Mouse (Mus musculus): Measurements from ENCODE around the gene Xylt1. TPM values are rescaled to one million over a fixed set of nuclear protein-coding genes. Genes with fewer than 3 reads are reported as not detected.

Xylt1 gene
- polyA plus RNA-seq, 1 experiment from 2014 or later: 1.1 TPM

- H3K9ac ChIP-seq: no peak overlapping the region
- H3K4me1 ChIP-seq: no peaks in the 10 kb centered on the region
- no peak overlapping the region for H3K27ac ChIP-seq
- no peak overlapping the region for H3K4me2 ChIP-seq
- H3K27me3 ChIP-seq (replicated peaks): no peaks in the 10 kb centered on the region
- H3K36me3 ChIP-seq: no peaks in the 10 kb centered on the region
- H3K9me3 ChIP-seq: no peaks in the 10 kb centered on the region
- ATAC-seq (ENCODE audit: insufficient read depth, low FRiP score, low read depth): no peak
- no peak overlapping the region for H3K4me3 ChIP-seq (replicated peaks)
- 87% methylated on average over 7 of the region's 7 CpGs for WGBS
Observed at GRCm38 (mm10) chr7:117443215-117443614, 62.4 kb downstream of the Xylt1 start.

GRCm38 (mm10) chr7:117445471-117445870, 64.7 kb downstream of the Xylt1 start:
- H3K4me2 ChIP-seq: no peak overlapping the region
- no peak for ATAC-seq (ENCODE audit: insufficient read depth, low FRiP score, low read depth)
- H3K9ac ChIP-seq: no peak overlapping the region
- 48% methylated on average over 3 of the region's 3 CpGs for WGBS
- H3K27ac ChIP-seq: no peak overlapping the region
- no peaks in the 10 kb centered on the region for H3K9me3 ChIP-seq
- no peaks in the 10 kb centered on the region for H3K36me3 ChIP-seq
- H3K27me3 ChIP-seq (replicated peaks): no peaks in the 10 kb centered on the region
- no peaks in the 10 kb centered on the region for H3K4me1 ChIP-seq
- no peak overlapping the region for H3K4me3 ChIP-seq (replicated peaks)

GRCm38 (mm10) chr7:117449605-117450004, 68.8 kb downstream of the Xylt1 start:
- H3K9me3 ChIP-seq: no peaks in the 10 kb centered on the region
- 91% methylated on average over 5 of the region's 5 CpGs for WGBS
- no peak overlapping the region for H3K9ac ChIP-seq
- H3K4me1 ChIP-seq: peaks cover 8% of the 10 kb centered on the region
- no peak overlapping the region for H3K4me2 ChIP-seq
- H3K27me3 ChIP-seq (replicated peaks): no peaks in the 10 kb centered on the region
- no peaks in the 10 kb centered on the region for H3K36me3 ChIP-seq
- no peak overlapping the region for H3K27ac ChIP-seq
- H3K4me3 ChIP-seq (replicated peaks): no peak overlapping the region
- ATAC-seq (ENCODE audit: insufficient read depth, low FRiP score, low read depth): no peak

GRCm38 (mm10) chr7:117451212-117451611, 70.4 kb downstream of the Xylt1 start:
- H3K4me1 ChIP-seq: peaks cover 8% of the 10 kb centered on the region
- ATAC-seq (ENCODE audit: insufficient read depth, low FRiP score, low read depth): 0 out of 2 replicates have a peak, but pooled peaks have one; percentile 32
- H3K9ac ChIP-seq: no peak overlapping the region
- H3K4me3 ChIP-seq (replicated peaks): no peak overlapping the region
- H3K36me3 ChIP-seq: no peaks in the 10 kb centered on the region
- no peaks in the 10 kb centered on the region for H3K27me3 ChIP-seq (replicated peaks)
- H3K27ac ChIP-seq: no peak overlapping the region
- no peaks in the 10 kb centered on the region for H3K9me3 ChIP-seq
- H3K4me2 ChIP-seq: no peak overlapping the region

GRCm38 (mm10) chr7:117452269-117452668, 71.5 kb downstream of the Xylt1 start:
- H3K27me3 ChIP-seq (replicated peaks): no peaks in the 10 kb centered on the region
- 0 out of 2 replicates have a peak, but pooled peaks have one; percentile 44 for ATAC-seq (ENCODE audit: insufficient read depth, low FRiP score, low read depth)
- H3K27ac ChIP-seq: no peak overlapping the region

GRCm38 (mm10) chr7:117454789-117455548, 74.2 kb downstream of the Xylt1 start:
- H3K4me1 ChIP-seq: peaks cover 8% of the 10 kb centered on the region
- H3K36me3 ChIP-seq: no peaks in the 10 kb centered on the region
- H3K27me3 ChIP-seq (replicated peaks): no peaks in the 10 kb centered on the region
- 88% methylated on average over 11 of the region's 11 CpGs for WGBS
- no peak overlapping the region for H3K9ac ChIP-seq
- no peak overlapping the region for H3K4me3 ChIP-seq (replicated peaks)
- H3K9me3 ChIP-seq: no peaks in the 10 kb centered on the region
- H3K27ac ChIP-seq: no peak overlapping the region
- ATAC-seq (ENCODE audit: insufficient read depth, low FRiP score, low read depth): no peak
- no peak overlapping the region for H3K4me2 ChIP-seq

More at GRCm38 (mm10) chr7:117452269-117452668, 71.5 kb downstream of the Xylt1 start:
- Histone ChIP-seq H3K36me3 (no peaks in the 10 kb centered on the region), H3K4me1 (peaks cover 8% of the 10 kb centered on the region), H3K4me2 (no peak overlapping the region), H3K9me3 (no peaks in the 10 kb centered on the region), H3K9ac (no peak overlapping the region), H3K4me3 (replicated peaks) (no peak overlapping the region)
- 25% methylated on average over 2 of the region's 2 CpGs for WGBS

GRCm38 (mm10) chr7:117462196-117462935, 81.6 kb downstream of the Xylt1 start:
- Histone ChIP-seq H3K27me3 (replicated peaks) (no peaks in the 10 kb centered on the region), H3K4me3 (replicated peaks) (no peak overlapping the region), H3K4me2 (no peak overlapping the region), H3K9me3 (no peaks in the 10 kb centered on the region), H3K9ac (no peak overlapping the region), H3K27ac (0 out of 2 replicates have a peak overlapping the region, but pooled peaks have one; percentile 13), H3K4me1 (0 out of 2 replicates have a peak, but pooled peaks cover 6% of the 10 kb centered on the region), H3K36me3 (no peaks in the 10 kb centered on the region)
- WGBS: 44% methylated on average over 7 of the region's 7 CpGs
- ATAC-seq (ENCODE audit: insufficient read depth, low FRiP score, low read depth): no peak

GRCm38 (mm10) chr7:117464956-117465355, 84.2 kb downstream of the Xylt1 start:
- no peak overlapping the region for H3K9ac ChIP-seq
- WGBS: 43% methylated on average over 4 of the region's 4 CpGs
- H3K4me1 ChIP-seq: 0 out of 2 replicates have a peak, but pooled peaks cover 6% of the 10 kb centered on the region
- H3K9me3 ChIP-seq: no peaks in the 10 kb centered on the region
- H3K4me2 ChIP-seq: no peak overlapping the region
- H3K4me3 ChIP-seq (replicated peaks): no peak overlapping the region
- H3K36me3 ChIP-seq: no peaks in the 10 kb centered on the region
- ATAC-seq (ENCODE audit: insufficient read depth, low FRiP score, low read depth): no peak
- H3K27me3 ChIP-seq (replicated peaks): no peaks in the 10 kb centered on the region
- no peak overlapping the region for H3K27ac ChIP-seq

- WGBS: 84% methylated on average over 7 of the region's 7 CpGs
- ATAC-seq (ENCODE audit: insufficient read depth, low FRiP score, low read depth): no peak
- Histone ChIP-seq H3K4me1 (0 out of 2 replicates have a peak, but pooled peaks cover 6% of the 10 kb centered on the region), H3K36me3 (no peaks in the 10 kb centered on the region), H3K27me3 (replicated peaks) (no peaks in the 10 kb centered on the region), H3K4me2 (no peak overlapping the region), H3K9me3 (no peaks in the 10 kb centered on the region), H3K4me3 (replicated peaks) (no peak overlapping the region), H3K9ac (no peak overlapping the region), H3K27ac (no peak overlapping the region)
Observed at GRCm38 (mm10) chr7:117466006-117466780, 85.4 kb downstream of the Xylt1 start.

GRCm38 (mm10) chr7:117470243-117470802, 89.5 kb downstream of the Xylt1 start:
- Histone ChIP-seq H3K27ac (no peak overlapping the region), H3K27me3 (replicated peaks) (no peaks in the 10 kb centered on the region), H3K4me2 (no peak overlapping the region), H3K9ac (no peak overlapping the region), H3K9me3 (no peaks in the 10 kb centered on the region), H3K4me3 (replicated peaks) (no peak overlapping the region), H3K36me3 (no peaks in the 10 kb centered on the region), H3K4me1 (0 out of 2 replicates have a peak, but pooled peaks cover 5% of the 10 kb centered on the region)
- no peak for ATAC-seq (ENCODE audit: insufficient read depth, low FRiP score, low read depth)
- 38% methylated on average over 3 of the region's 3 CpGs for WGBS

GRCm38 (mm10) chr7:117472055-117472780, 91.4 kb downstream of the Xylt1 start:
- Histone ChIP-seq H3K4me1 (0 out of 2 replicates have a peak, but pooled peaks cover 5% of the 10 kb centered on the region), H3K27ac (no peak overlapping the region), H3K4me2 (no peak overlapping the region), H3K9ac (no peak overlapping the region), H3K36me3 (no peaks in the 10 kb centered on the region), H3K9me3 (no peaks in the 10 kb centered on the region), H3K4me3 (replicated peaks) (no peak overlapping the region), H3K27me3 (replicated peaks) (no peaks in the 10 kb centered on the region)
- no peak for ATAC-seq (ENCODE audit: insufficient read depth, low FRiP score, low read depth)
- WGBS: 54% methylated on average over 11 of the region's 11 CpGs
